Mouse (Mus musculus): Measurements from ENCODE around the gene A630076J17Rik. TPM values are rescaled to one million over a fixed set of nuclear protein-coding genes. Genes with fewer than 3 reads are reported as not detected.

The A630076J17Rik gene
- polyA plus RNA-seq, 1 experiment: not detected

- H3K27ac ChIP-seq (ENCODE audit: insufficient read depth, low read depth, low read length): no peak overlapping the region
- TF ChIP-seq POLR2A (IDR thresholded peaks at IDR 0.05; ENCODE audit: borderline replicate concordance, low read depth, low read length) (no peak), CTCF (IDR thresholded peaks at IDR 0.05; ENCODE audit: low read depth, low read length) (no peak)
Observed at GRCm38 (mm10) chr3:107249042-107249441, 18.6 kb downstream of the A630076J17Rik start.

DNA sequence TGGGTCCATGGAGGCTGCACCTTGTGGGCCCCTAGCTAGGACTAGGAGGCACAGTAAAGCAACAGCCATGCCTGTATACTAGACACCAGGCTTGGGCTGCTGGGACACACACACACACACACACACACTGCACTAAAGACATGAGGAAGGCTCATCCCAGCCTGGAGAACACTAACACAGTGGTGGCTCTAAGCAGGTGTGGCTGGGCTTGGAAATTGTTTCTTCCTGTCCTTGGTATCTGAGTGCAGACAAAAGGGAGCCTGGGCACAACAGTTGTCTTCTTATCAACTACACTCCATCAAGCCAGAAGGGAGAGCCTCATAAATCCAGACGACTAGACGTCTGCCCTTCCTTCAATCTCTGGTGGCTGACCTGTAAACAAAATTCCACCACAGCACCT is 19.9 kb downstream of the A630076J17Rik start:
- no peak for TF ChIP-seq POLR2A (IDR thresholded peaks at IDR 0.05; ENCODE audit: borderline replicate concordance, low read depth, low read length)
- no peak for TF ChIP-seq CTCF (IDR thresholded peaks at IDR 0.05; ENCODE audit: low read depth, low read length)
- H3K27ac ChIP-seq (ENCODE audit: insufficient read depth, low read depth, low read length): no peak overlapping the region
- H3K4me3 ChIP-seq (ENCODE audit: insufficient read depth, low read length): no peak overlapping the region
- no peaks in the 10 kb centered on the region for H3K4me1 ChIP-seq (ENCODE audit: control insufficient read depth, insufficient read depth, low read length)

More at GRCm38 (mm10) chr3:107249042-107249441, 18.6 kb downstream of the A630076J17Rik start:
- no peak overlapping the region for H3K4me3 ChIP-seq (ENCODE audit: insufficient read depth, low read length)
- H3K4me1 ChIP-seq (ENCODE audit: control insufficient read depth, insufficient read depth, low read length): no peaks in the 10 kb centered on the region

GRCm38 (mm10) chr3:107252035-107252434 is 21.6 kb downstream of the A630076J17Rik start:
- H3K4me1 ChIP-seq (ENCODE audit: control insufficient read depth, insufficient read depth, low read length): no peaks in the 10 kb centered on the region
- TF ChIP-seq POLR2A (IDR thresholded peaks at IDR 0.05; ENCODE audit: borderline replicate concordance, low read depth, low read length): no peak
- no peak for TF ChIP-seq CTCF (IDR thresholded peaks at IDR 0.05; ENCODE audit: low read depth, low read length)
- no peak overlapping the region for H3K4me3 ChIP-seq (ENCODE audit: insufficient read depth, low read length)
- H3K27ac ChIP-seq (ENCODE audit: insufficient read depth, low read depth, low read length): no peak overlapping the region

GRCm38 (mm10) chr3:107253925-107254324 is 23.5 kb downstream of the A630076J17Rik start:
- no peak for TF ChIP-seq CTCF (IDR thresholded peaks at IDR 0.05; ENCODE audit: low read depth, low read length)
- TF ChIP-seq POLR2A (IDR thresholded peaks at IDR 0.05; ENCODE audit: borderline replicate concordance, low read depth, low read length): no peak

DNA sequence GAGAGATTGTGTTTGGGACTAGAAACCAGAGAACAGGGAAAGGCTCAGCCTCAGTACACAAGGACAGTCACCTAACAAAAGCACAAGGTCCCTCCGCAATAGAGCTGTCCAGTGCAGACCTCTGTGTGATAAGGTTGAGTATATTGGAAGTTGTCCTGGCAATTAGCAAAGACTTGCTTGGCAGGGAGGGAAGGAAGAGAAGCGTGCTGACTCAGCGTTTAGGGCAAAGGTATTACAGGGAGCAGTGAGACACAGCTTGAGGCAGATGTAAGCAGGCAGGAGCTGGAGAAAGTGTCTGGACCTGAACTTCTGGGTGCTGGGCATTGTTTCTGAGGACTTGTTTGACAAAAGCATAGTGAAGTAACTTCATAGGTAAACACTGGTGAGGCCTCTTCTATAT is 25.6 kb downstream of the A630076J17Rik start:
- H3K27ac ChIP-seq (ENCODE audit: insufficient read depth, low read depth, low read length): no peak overlapping the region
- no peak overlapping the region for H3K4me3 ChIP-seq (ENCODE audit: insufficient read depth, low read length)
- TF ChIP-seq POLR2A (IDR thresholded peaks at IDR 0.05; ENCODE audit: borderline replicate concordance, low read depth, low read length) (no peak), CTCF (IDR thresholded peaks at IDR 0.05; ENCODE audit: low read depth, low read length) (no peak)

More at GRCm38 (mm10) chr3:107253925-107254324, 23.5 kb downstream of the A630076J17Rik start:
- H3K27ac ChIP-seq (ENCODE audit: insufficient read depth, low read depth, low read length): no peak overlapping the region
- H3K4me3 ChIP-seq (ENCODE audit: insufficient read depth, low read length): no peak overlapping the region
- no peaks in the 10 kb centered on the region for H3K4me1 ChIP-seq (ENCODE audit: control insufficient read depth, insufficient read depth, low read length)

GRCm38 (mm10) chr3:107256724-107257123 is 26.3 kb downstream of the A630076J17Rik start:
- no peaks in the 10 kb centered on the region for H3K4me1 ChIP-seq (ENCODE audit: control insufficient read depth, insufficient read depth, low read length)
- no peak overlapping the region for H3K4me3 ChIP-seq (ENCODE audit: insufficient read depth, low read length)
- no peak for TF ChIP-seq CTCF (IDR thresholded peaks at IDR 0.05; ENCODE audit: low read depth, low read length)
- TF ChIP-seq POLR2A (IDR thresholded peaks at IDR 0.05; ENCODE audit: borderline replicate concordance, low read depth, low read length): no peak
- H3K27ac ChIP-seq (ENCODE audit: insufficient read depth, low read depth, low read length): no peak overlapping the region

More for the DNA sequence above, 25.6 kb downstream of the A630076J17Rik start:
- H3K4me1 ChIP-seq (ENCODE audit: control insufficient read depth, insufficient read depth, low read length): no peaks in the 10 kb centered on the region

GRCm38 (mm10) chr3:107257924-107258323 is 27.5 kb downstream of the A630076J17Rik start:
- Histone ChIP-seq H3K4me1 (ENCODE audit: control insufficient read depth, insufficient read depth, low read length) (no peaks in the 10 kb centered on the region), H3K27ac (ENCODE audit: insufficient read depth, low read depth, low read length) (no peak overlapping the region), H3K4me3 (ENCODE audit: insufficient read depth, low read length) (no peak overlapping the region)
- TF ChIP-seq CTCF (IDR thresholded peaks at IDR 0.05; ENCODE audit: low read depth, low read length): no peak
- TF ChIP-seq POLR2A (IDR thresholded peaks at IDR 0.05; ENCODE audit: borderline replicate concordance, low read depth, low read length): no peak

DNA sequence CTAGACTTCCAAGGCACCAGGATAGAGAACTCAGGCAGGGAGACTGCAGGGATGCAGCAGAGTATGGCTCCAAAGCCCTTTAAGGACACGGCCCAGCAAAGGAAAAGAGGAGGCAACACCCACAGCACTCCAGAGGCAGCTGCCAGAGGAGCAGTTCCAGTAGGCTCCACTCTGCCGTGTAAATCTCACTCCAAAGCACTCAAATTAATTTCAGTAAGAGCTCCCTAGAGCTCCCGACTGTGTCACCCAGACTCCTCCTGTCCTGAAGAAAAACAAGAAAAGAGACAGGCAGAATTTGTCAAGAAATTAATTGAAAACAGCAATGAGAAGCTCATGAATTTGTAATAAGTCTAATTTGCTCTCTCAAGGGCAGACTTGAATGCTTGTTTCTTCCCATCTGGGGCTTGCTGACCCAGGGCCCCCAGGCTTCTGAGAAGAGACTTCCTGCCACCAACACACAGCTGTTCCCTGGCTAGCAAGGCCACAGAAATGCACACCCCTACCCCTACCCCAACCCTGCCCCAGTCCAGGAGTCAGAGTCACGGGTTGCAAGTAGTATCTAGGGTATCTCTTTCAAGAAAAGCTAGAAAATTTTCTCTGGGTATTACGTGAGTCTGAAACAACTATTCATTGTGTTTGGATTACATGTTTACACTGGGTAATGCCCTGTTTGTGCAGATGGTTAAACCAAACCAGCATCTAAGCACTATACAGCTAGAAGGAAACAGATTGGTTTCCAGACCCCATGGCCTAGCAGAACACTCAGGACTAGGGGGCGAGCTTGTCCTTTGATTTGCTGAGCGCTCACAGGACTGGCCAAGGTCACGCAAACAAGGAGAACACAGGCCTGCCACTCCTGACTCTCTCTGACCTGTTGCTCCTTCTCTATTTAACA is 30.8 kb downstream of the A630076J17Rik start:
- H3K27ac ChIP-seq (ENCODE audit: insufficient read depth, low read depth, low read length): no peak overlapping the region
- H3K4me3 ChIP-seq (ENCODE audit: insufficient read depth, low read length): no peak overlapping the region
- TF ChIP-seq POLR2A (IDR thresholded peaks at IDR 0.05; ENCODE audit: borderline replicate concordance, low read depth, low read length) (no peak), CTCF (IDR thresholded peaks at IDR 0.05; ENCODE audit: low read depth, low read length) (no peak)
- H3K4me1 ChIP-seq (ENCODE audit: control insufficient read depth, insufficient read depth, low read length): no peaks in the 10 kb centered on the region

GRCm38 (mm10) chr3:107261851-107262165 is 31.4 kb downstream of the A630076J17Rik start:
- TF ChIP-seq POLR2A (IDR thresholded peaks at IDR 0.05; ENCODE audit: borderline replicate concordance, low read depth, low read length) (no peak), CTCF (IDR thresholded peaks at IDR 0.05; ENCODE audit: low read depth, low read length) (no peak)
- Histone ChIP-seq H3K4me3 (ENCODE audit: insufficient read depth, low read length) (no peak overlapping the region), H3K4me1 (ENCODE audit: control insufficient read depth, insufficient read depth, low read length) (no peaks in the 10 kb centered on the region), H3K27ac (ENCODE audit: insufficient read depth, low read depth, low read length) (no peak overlapping the region)

DNA sequence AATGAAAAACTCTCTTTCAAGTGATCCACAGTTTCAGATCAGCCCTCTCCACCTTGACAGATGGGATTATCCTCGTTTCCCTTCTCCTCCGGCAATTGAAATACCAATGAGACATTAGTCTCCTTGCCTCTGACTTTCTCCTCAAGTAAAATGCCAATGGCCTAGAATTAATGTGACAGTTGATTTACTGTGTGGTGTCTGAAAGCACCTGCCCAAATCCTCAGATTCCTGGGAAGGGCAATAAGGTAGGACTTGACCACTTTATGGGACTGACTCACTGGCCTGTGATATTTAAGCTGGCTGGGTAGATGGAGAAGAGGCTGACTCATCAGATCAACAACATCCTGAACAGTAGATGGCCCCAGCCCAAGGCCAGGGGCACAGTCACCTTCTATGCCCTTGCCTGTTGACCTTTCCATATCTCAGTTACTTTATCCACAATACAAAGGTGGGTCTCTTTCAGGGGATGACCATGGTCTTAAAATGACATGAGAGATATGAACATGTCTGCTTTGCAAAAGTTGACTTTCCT is 36.5 kb downstream of the A630076J17Rik start:
- TF ChIP-seq CTCF (IDR thresholded peaks at IDR 0.05; ENCODE audit: low read depth, low read length): no peak
- no peaks in the 10 kb centered on the region for H3K4me1 ChIP-seq (ENCODE audit: control insufficient read depth, insufficient read depth, low read length)
- no peak overlapping the region for H3K4me3 ChIP-seq (ENCODE audit: insufficient read depth, low read length)
- H3K27ac ChIP-seq (ENCODE audit: insufficient read depth, low read depth, low read length): no peak overlapping the region

Data from bone marrow macrophage, adult 2 months (primary cell).